Mouse (Mus musculus) testis, adult 2 months (tissue): ENCODE measurements at regions not wholly inside any gene's neighbourhood (a gene's known extent, or its start where the extent isn't known, plus 50 kb on each side); places are given as distances from the start of the nearest gene placed in this dataset.

Experiments
- CTCF ChIP-seq: fragments of 200-500 bp; IDR thresholded peaks from 2 replicates; pipeline ENCODE4 v1.5.1; 2012; ENCODE audit warnings: low read depth, mild to moderate bottlenecking, inconsistent platforms, low read length, moderate library complexity; ENCODE audit not compliant: control insufficient read depth, insufficient read depth, insufficient replicate concordance
- POLR2A ChIP-seq: fragments of 200-500 bp; IDR thresholded peaks from 2 replicates; pipeline ENCODE4 v1.6.1; 2012; ENCODE audit warnings: low read depth, mild to moderate bottlenecking, inconsistent platforms, low read length, moderate library complexity; ENCODE audit not compliant: control insufficient read depth

DNA sequence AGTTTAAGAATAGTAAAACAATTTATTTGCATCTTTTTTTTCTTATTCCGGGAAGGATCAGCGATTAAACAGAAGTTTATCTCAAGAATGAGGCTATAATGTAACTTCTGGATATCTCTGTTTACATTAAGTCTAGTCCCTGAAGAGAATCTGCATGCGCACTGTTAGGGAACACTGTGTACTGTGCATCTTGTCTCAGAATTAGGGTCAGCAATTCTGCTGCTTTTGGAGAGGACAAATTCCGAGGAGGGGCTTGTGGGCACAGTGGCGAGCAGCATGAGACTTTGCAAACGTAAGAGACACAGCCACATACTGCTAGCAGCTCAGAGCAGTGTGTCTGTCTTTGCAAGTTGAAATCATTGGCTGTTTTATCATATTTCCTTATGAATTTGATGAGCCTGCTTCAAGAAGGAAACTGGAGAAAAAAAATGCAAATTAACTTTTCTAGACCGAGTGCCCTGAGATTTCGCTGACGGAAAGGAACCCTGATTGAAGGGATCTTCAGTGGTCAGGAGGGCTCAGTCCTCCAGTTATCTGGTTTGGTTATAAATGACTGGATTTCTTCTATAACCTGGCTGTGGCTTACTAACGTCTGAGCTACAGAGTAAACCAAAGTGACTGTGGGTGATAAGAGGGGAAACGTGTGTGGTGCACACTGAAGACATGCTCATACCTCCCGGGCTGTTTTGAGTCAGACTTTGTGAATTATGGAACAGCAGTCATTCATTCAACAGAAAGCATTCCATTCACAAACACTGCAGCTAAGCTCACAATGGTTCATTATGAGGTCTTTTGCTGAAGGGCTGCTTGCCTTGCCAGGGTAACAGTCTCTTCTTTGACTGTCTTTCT is 305.1 kb downstream of the Ets1 start:
- TF ChIP-seq CTCF (no peak), POLR2A (no peak)
